Mouse (Mus musculus): ENCODE measurements around the gene Retsat.
A peak's percentile ranks its signal among the peaks of the same experiment; 100 is the strongest.

Retsat gene

GRCm38 (mm10) chr6:72626391-72626790 lies 28.1 kb downstream of the Retsat start:
- DNase-seq: no peak

- no peak for DNase-seq
These were observed 29.0 kb downstream of the Retsat start for GRCm38 (mm10) chr6:72627276-72627675.

DNA sequence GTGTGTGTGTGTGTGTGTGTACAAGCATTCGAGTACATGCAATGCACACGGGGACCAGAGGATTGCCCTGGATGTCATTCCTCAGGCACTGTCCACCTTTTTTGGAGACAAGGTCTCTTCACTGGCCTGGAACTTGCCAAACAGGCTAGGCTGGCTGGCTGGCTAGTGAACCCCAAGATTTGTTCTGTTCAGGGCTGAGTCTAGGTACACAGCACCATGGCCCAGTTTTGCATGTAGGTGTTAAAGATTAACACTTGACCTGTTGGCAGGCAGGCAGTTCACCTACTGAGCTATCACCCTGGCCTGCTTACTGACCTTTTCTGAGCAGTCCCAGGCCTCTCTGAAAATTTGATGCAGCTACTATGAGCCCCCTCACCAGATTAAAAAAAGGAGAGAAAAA lies 32.1 kb downstream of the Retsat start:
- DNase-seq: no peak

DNA sequence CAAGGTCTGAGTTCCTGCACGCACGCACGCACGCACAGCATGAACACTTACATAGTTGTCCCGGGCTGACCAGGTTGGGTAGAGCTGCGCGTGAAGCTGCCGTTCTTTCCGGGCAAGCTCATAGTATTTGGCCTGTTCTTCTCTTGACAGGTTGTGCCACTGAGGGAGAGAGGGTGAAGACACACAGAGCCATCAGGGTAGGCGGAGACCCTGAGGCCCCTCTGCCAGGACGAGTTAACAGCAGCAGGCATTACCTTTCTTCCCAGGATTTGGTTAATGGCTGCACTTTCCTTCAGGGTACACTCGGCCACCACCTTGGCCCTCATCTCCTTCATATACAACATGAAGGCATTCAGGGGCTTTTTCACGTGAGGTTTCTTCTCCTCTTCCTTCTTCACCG lies 32.7 kb downstream of the Retsat start:
- no peak for DNase-seq

GRCm38 (mm10) chr6:72631700-72632099 lies 33.4 kb downstream of the Retsat start:
- DNase-seq: no peak

DNA sequence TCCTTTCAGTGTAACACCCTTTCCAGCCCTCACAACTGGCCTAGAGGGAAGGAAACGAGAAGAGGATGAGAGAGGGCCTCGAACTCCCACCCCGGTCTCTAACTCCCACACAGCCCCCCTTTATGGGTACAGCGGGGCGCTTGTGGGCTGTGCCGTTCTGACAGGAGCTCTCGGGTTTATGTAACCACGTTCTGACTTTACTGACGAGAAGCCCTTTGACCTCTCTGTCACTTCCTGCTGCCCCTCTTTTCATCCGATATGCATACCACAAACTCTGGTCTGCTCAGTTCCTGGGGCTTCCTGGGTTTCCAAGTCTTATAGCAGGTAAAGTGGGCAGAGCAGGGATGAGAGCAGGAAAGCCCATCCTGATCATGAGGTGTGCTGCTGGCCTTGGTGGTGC lies 36.0 kb downstream of the Retsat start:
- DNase-seq: peak; percentile 27 to 58

DNA sequence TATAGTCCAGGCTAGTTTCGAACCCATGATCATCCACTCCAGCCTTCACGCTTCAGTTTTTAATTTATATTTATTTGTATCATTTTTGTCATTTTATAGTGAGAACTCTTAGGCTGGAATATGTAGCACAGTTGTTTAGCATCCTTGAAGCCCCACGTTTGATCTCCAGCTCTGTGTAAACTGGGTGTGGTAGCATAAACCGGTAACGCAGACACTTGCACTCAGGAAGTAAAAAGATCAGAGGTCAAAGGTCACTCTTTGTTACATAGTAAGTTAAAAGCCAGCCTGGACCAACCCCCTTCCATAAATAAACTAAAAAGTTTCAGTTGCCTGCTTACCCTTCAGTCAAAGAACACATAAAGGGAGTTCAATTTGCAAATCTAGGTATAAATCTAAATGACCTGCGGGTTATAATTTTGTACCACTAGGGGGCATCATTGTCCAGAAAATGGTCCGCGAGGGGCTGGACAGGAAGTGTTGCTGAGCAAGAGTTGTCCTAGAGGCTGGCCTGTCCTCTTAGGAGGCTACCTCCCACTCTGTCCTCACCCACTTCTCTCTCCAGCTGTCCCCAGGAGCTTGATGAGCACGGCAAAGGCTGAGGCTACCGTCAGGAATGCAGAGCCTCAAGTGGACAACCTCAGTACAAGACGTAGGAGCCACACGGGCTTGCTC lies 37.6 kb downstream of the Retsat start:
- peak in 1 of 2 experiments; percentile 23 for DNase-seq

DNA sequence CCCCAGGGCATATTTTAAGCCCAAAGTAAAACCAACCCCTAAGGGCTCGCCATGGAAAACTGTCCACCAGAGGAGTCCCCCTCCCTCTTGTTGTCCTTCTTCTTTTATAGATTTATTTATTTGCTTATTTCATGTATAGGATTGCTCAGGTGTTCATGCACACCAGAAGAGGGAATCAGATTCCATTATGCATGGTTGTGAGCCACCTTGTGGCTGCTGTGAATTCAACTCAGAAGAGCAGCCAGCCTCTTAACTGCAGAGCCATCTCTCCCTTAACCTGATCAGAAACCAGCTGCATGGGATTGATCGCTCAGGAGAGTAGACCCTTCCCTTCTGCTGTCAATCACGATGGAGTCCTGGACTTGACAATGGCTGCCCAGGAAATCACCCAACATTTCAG lies 38.7 kb downstream of the Retsat start:
- DNase-seq: peak in 1 of 2 experiments; percentile 25

DNA sequence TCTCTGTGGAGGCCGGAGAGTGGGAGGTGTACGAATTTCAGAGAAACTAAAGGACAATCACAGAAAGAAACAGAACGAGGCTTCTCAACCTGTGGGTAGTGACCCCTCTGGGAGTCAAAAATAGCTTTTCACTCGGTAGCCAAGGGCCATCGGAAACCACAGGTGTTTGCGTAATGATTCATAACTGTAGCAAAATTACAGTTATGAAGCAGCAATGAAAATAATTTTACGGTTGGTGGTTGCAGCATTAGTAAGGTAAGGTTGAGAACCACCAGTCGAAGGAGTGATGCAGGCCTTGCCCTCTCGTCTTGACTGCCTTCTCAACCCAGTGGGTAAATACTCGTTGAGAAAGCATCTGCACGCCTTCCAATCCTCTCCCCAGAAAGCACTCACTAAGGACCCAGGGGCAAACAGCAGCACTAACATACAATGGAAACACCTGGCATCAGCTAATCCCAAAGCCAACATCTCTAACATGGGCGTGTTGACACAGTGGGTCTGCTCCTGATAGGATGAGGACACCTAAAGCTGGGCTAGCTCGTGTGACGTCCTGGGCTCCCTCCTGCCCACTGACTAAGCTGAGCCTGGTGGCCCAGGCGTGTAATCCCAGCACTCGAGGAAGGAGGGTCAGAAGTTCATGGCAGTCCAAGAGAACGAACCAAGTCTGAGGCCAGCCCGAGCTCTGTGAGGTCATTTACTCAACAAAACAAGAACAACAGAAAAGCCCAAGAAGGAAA lies 43.1 kb downstream of the Retsat start:
- no peak for DNase-seq

GRCm38 (mm10) chr6:72644576-72644975 lies 46.3 kb downstream of the Retsat start:
- DNase-seq: peak in 1 of 2 experiments; percentile 29

GRCm38 (mm10) chr6:72645364-72645763 lies 47.1 kb downstream of the Retsat start:
- no peak for DNase-seq

GRCm38 (mm10) chr6:72647383-72647820 lies 49.1 kb downstream of the Retsat start:
- DNase-seq: peak; percentile 48 to 58

DNA sequence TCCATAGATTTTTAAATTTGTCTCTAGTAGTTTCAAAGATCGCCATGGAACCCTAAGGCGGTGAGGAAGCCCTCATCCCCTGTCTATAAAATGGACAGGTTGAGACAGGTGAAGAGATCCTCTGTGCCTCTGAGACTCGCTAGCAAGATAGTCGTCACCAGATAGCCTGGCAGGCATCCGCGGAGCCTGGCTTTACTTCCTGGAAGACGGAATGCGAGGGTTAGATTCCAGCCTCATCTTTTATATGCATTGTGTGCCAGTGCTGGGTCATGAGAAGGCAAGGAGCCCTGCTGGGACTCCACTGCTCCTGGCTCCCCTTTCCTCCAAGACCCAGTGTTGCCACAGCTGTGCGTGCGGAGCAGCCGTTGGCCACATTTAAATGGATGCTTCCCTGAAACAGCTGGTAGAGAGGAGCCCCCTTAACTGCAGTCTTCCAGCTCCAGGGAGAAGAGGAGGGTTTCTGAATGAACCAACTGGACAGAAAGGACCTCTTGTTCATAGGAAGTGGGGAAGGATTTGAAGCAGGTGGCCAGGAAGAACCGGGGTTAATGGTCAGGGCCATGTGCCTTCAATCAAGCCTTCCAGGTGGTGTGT lies 49.8 kb downstream of the Retsat start:
- DNase-seq: no peak

DNA sequence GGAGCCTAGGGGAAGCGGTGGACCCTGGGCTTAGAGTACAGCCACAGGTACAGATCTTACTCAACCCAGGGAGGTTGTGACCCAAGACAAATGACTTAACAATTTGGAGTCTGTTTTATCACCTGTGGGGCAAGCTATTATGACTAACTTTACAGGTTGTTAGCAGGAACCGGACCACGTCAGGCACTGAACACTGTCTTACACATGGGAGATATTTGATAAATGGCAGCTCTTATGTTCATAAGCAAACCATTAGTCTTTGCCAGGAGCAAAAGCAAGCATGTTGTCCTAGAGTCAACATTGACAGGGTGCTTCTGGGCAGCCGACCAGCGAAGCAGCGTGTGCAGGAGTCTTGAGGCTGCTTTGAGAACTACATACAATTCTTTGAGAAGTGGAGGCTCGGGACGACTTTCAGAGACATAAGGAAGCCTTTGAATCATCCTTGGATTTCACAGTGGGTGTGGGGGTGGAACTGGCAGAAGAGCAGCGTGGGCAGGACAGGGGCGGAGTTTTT lies 52.1 kb downstream of the Retsat start:
- no peak for DNase-seq

DNA sequence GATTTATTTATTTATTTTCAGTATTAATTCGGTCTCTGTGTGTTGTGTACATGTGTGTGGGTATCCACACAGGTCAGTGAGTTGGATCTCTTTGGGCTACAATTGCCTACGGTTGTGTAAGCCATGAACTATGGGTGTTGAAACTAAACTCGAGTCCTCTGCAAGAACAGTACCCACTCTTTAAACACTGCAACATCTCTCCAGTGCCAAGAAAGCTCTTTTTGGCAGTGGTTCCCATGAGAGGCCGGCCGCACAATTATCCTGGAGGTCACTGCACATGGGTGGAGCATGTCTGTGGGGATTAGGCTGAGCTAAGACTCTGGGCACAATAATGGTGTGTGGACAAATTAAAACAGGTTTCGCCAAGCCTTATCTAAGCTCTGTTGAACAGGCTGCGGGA lies 55.1 kb downstream of the Retsat start:
- DNase-seq: no peak

DNA sequence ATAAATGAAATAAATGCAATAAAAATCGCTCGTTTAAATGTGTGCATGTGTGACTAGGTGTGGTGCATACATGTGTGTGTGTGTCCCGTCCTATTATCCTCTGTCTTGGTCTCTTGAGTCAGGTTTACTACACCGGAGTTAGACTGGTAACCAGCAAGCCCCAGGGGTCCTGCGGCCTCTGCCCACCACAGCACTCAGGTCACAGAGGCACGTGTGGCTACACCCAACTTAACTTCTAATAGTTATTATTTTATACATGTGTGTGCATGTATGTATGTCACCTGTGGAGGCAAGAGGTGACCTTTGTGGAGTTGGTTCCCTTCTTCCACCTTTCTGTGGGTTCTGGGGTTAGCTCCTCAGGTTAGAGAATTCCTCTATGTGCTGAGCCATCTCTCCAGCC lies 56.1 kb downstream of the Retsat start:
- DNase-seq: no peak

DNA sequence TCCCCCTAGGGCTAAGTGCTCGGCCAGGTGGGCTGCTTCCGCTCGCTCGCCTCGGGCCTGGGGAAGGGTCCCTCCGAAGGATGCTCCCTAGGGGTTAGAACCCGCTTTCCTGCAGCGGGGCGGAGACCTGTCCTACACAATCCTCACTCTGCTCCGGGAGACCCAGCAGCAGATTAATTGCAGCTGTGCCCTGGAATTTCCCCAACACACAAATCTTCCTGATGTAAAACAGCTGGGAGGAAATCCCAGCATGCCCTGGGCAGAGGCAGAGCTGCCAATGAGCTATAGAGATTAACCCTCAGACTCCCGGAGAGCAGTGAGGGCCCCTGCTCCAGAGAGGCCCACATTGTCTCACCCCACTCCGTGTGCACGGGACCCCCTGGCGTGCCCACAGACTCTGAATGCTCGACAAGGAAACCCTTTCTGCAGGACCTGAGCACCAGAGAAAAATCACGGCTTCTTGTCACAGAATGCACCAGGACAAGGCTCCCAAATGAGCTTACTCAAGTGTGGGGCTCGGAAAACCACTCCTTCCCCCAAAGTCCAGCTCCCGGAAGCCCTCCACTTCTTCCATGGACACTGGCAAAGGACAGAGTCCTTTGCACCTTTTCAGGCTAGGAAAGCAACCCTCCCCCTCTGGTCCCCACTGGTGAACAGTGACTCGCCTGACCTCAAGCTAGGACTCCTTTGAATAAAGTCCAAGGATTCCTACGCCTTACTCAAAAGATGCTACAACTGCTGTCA lies 57.2 kb downstream of the Retsat start:
- DNase-seq: peak; percentile 11 to 21

DNA sequence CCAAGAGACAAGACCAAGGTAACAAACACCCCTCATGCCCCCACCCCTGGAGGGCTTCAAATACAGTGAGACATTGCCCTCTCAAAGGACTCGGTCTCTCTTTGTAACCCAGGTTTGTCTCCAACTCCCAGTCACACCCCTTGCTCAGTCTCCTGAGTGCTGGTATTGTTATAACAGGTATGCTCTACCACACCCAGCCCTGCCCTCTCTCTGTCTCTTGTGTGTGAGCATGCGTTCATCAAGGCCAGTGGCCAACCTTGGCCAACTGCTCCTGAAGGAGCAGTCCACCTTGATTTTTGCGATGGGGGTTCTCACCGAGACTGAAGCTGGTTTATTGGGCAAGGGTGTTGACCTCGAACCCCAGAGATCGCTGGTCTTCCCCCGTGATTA lies 57.8 kb downstream of the Retsat start:
- no peak for DNase-seq

DNA sequence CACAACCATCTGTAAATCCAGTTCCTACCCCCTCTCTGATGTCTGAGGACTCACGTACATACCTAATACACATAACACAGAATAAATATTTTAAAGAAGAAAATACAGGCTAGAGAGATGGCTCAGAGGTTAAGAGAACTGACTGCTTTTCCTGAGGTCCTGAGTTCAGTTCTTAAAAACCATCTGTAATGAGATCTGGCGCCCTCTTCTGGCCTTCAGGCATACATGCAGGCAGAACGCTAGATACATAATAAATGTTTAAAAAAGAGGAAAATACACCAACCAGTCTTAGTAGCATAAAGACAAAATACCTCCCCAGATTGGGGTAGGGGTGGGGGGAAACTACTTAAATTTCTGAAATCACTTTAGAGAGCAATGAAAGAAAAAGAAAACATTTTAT lies 59.7 kb downstream of the Retsat start:
- DNase-seq: no peak
